Mouse (Mus musculus) liver, embryonic 12.5 days (tissue): ENCODE data around the gene Dusp8. TPM values are rescaled to one million over a fixed set of nuclear protein-coding genes. Genes with fewer than 3 reads are reported as not detected.
A peak's percentile ranks its signal among the peaks of the same experiment; 100 is the strongest.

Experiments
- ATAC-seq: fragments of 200-750 bp; cut with Nextera tagmentation; 2 replicates; pipeline ENCODE4 v1.8.0; 2017; ENCODE audit warnings: moderate number of reproducible peaks, mild to moderate bottlenecking, moderate library complexity
- H3K27ac ChIP-seq: fragments of 300-500 bp; sonication (generic); 2 replicates; pipeline ENCODE4 v1.5.1; 2016; ENCODE audit warnings: mild to moderate bottlenecking
- H3K27me3 ChIP-seq: fragments of 300-500 bp; sonication (generic); replicated peaks from 2 replicates; pipeline ENCODE4 v1.6.1; 2016; ENCODE audit warnings: mild to moderate bottlenecking, moderate library complexity
- H3K36me3 ChIP-seq: fragments of 300-500 bp; sonication (generic); 2 replicates; pipeline ENCODE4 v1.6.1; 2016; ENCODE audit warnings: mild to moderate bottlenecking, moderate library complexity
- H3K4me1 ChIP-seq: fragments of 300-500 bp; sonication (generic); 2 replicates; pipeline ENCODE4 v1.6.1; 2016
- H3K4me2 ChIP-seq: fragments of 300-500 bp; sonication (generic); 2 replicates; pipeline ENCODE4 v1.6.1; 2016; ENCODE audit warnings: mild to moderate bottlenecking, moderate library complexity
- H3K4me3 ChIP-seq: fragments of 300-500 bp; sonication (generic); 2 replicates; pipeline ENCODE4 v1.5.1; 2016; ENCODE audit warnings: mild to moderate bottlenecking, moderate library complexity
- H3K9ac ChIP-seq: fragments of 300-500 bp; sonication (generic); 2 replicates; pipeline ENCODE4 v1.6.1; 2016; ENCODE audit warnings: mild to moderate bottlenecking, moderate library complexity
- H3K9me3 ChIP-seq: fragments of 300-500 bp; sonication (generic); replicated peaks from 2 replicates; pipeline ENCODE4 v1.6.1; 2016; ENCODE audit warnings: mild to moderate bottlenecking, moderate library complexity
- WGBS: fragments of 180-500 bp; shearing (Covaris S2); methylation state at CpG from one replicate; pipeline ENCODE4 v1.1.7; 2016; ENCODE audit not compliant: insufficient replicate concordance; 5-methylcytosine and 5-hydroxymethylcytosine counted together
- polyA plus RNA-seq: library from polyadenylated mRNA; unstranded; fragments of >200 nt; fragmentation: Nextera tagmentation; extraction: Ambion mirVana; gene quantifications from 2 replicates; pipeline ENCODE4 v1.2.1, GENCODE M21; 2016

Dusp8 gene
- polyA plus RNA-seq, 1 experiment from 2014 or later = 7.4 TPM

DNA sequence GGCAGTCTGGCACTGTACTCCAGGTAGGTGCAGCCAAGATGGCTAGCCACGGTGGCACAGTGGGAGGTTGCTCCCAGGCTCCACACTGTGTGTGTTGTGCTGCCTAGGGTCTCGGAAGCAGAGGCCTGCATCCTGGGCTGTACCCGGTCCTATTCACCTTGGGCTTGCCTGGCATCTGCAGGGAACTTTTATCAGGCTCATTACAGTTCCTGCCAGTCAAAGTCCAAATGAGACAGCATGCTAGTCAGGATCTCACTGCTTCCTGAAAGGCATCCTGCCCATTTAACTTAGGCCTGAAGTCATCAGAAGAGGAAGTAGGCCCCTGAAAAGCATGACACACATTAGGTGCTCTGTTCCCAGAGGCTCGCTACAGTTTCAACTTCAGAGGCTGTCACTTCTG is 27.2 kb downstream of the Dusp8 start:
- H3K4me2 ChIP-seq = no peak overlapping the region
- no peak for ATAC-seq
- WGBS = 36% methylated on average over 4 of the region's 4 CpGs

GRCm38 (mm10) chr7:142060931-142061565 is 34.6 kb downstream of the Dusp8 start, which contains the start of gene Mob2:
TSS of gene Mob2 (minus strand) at chr7:142061065.
- under 1% methylated on average over 49 of the region's 49 CpGs for WGBS
- H3K4me1 ChIP-seq = peaks cover 52% of the 10 kb centered on the region
- H3K36me3 ChIP-seq = peaks cover 26% of the 10 kb centered on the region

More for the DNA sequence above, 27.2 kb downstream of the Dusp8 start:
- Histone ChIP-seq H3K36me3 (no peaks in the 10 kb centered on the region), H3K4me1 (peaks cover 5% of the 10 kb centered on the region; the same call in 1 of the 2 replicates), H3K9ac (no peak overlapping the region), H3K4me3 (no peak overlapping the region), H3K9me3 (no peaks in the 10 kb centered on the region), H3K27me3 (peaks cover 72% of the 10 kb centered on the region), H3K27ac (no peak overlapping the region)

DNA sequence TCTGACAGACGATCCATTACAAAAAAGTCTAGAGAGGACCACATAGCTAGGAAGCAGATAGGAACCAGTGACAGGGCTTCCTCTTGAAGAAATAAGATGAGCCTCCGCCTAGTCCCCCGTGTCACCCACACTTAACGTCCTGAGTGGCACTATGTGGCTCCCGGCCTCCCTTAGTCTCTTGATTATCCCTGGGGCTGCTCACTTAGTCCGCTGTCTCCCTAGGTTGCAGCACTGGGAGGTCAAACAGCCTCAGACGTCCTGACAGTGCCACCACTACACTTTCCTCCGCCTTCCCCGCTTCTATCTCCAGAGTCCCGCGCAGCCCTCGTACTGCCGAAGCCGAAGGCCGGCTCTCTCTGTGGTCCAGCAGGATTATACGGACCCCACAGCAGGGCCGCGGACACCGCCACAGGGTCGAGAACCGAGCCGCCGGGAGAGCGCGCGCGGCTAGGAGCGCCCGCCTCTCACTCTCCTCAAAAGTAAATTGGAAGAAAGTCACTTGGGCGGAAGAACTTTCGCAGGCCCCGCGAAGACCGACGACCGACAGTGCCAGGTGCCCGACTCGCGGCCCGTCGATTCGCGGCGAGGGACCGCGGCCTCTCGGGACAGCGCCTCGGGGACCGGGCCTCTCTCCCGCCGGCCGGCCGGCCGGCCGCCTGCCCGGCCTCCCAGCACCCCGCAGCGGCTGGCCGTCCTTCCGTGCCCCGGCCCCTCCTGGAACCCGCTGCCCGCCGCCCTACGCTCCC is 35.3 kb downstream of the Dusp8 start:
- Histone ChIP-seq H3K36me3 (peaks cover 33% of the 10 kb centered on the region), H3K9ac (peak overlapping the region; percentile 95), H3K9me3 (no peaks in the 10 kb centered on the region), H3K4me3 (peak overlapping the region; percentile 94), H3K27ac (peak overlapping the region; percentile 90), H3K4me1 (peaks cover 52% of the 10 kb centered on the region), H3K27me3 (peaks cover 12% of the 10 kb centered on the region; the same call in 1 of the 2 replicates), H3K4me2 (peak overlapping the region; percentile 83)
- ATAC-seq = peak; percentile 50
- under 1% methylated on average over 65 of the region's 66 CpGs for WGBS

More at GRCm38 (mm10) chr7:142060931-142061565, 34.6 kb downstream of the Dusp8 start, which contains the start of gene Mob2:
- Histone ChIP-seq H3K9ac (peak within 1 kb of the TSS; percentile 95), H3K27ac (peak within 1 kb of the TSS; percentile 90), H3K4me3 (peak within 1 kb of the TSS; percentile 94), H3K27me3 (peaks cover 19% of the 10 kb centered on the region), H3K4me2 (peak within 1 kb of the TSS; percentile 83), H3K9me3 (no peaks in the 10 kb centered on the region)
- ATAC-seq = peak; percentile 94

GRCm38 (mm10) chr7:142059024-142059423 is 36.6 kb downstream of the Dusp8 start:
- WGBS = 21% methylated on average over 2 of the region's 2 CpGs
- Histone ChIP-seq H3K4me1 (peaks cover 52% of the 10 kb centered on the region), H3K4me2 (peak overlapping the region; percentile 83), H3K9me3 (no peaks in the 10 kb centered on the region), H3K27ac (peak overlapping the region; percentile 90), H3K9ac (peak overlapping the region; percentile 95), H3K27me3 (0 out of 2 replicates have a peak, but pooled peaks cover 4% of the 10 kb centered on the region), H3K4me3 (peak overlapping the region; percentile 94), H3K36me3 (peaks cover 46% of the 10 kb centered on the region)
- peak; percentile 64 for ATAC-seq

- Histone ChIP-seq H3K9me3 (no peaks in the 10 kb centered on the region), H3K4me1 (peaks cover 49% of the 10 kb centered on the region), H3K36me3 (peaks cover 65% of the 10 kb centered on the region), H3K4me3 (no peak overlapping the region), H3K9ac (no peak overlapping the region), H3K27ac (peak overlapping the region; percentile 49; the same call in 1 of the 2 replicates), H3K27me3 (no peaks in the 10 kb centered on the region), H3K4me2 (peak overlapping the region; percentile 5; the same call in 1 of the 2 replicates)
- 83% methylated on average over 1 of the region's 1 CpGs for WGBS
- ATAC-seq = no peak
These were observed 38.5 kb downstream of the Dusp8 start for GRCm38 (mm10) chr7:142057121-142057520.

- peaks cover 69% of the 10 kb centered on the region for H3K36me3 ChIP-seq
- H3K4me1 ChIP-seq = peaks cover 44% of the 10 kb centered on the region
- no peak overlapping the region for H3K9ac ChIP-seq
- 0 out of 2 replicates have a peak overlapping the region, but pooled peaks have one; percentile 5 for H3K4me2 ChIP-seq
- no peaks in the 10 kb centered on the region for H3K27me3 ChIP-seq
- H3K27ac ChIP-seq = peak overlapping the region; percentile 49
- no peak for ATAC-seq
- WGBS = 83% methylated on average over 1 of the region's 1 CpGs
- no peak overlapping the region for H3K4me3 ChIP-seq
- H3K9me3 ChIP-seq = no peaks in the 10 kb centered on the region
These were observed 39.0 kb downstream of the Dusp8 start for GRCm38 (mm10) chr7:142056601-142057061.

DNA sequence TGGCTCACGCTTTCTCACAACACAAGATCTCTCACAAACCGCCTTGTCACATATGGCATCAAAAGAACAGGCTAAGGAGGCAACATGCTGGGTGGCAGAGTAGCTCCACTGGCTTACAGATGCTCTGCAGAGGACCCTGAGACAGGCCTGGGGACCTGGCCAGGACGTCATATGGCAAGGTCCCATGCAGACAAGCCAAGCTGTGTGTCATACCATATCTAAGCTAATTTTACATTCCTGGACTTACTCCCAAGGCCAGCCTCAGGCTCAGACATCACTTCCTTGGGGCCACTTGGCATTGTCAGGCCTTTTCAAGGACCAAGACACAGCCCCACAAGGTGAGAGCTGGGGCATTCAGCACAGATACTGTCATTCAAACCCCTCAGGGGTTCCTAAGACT is 40.2 kb downstream of the Dusp8 start:
- H3K4me3 ChIP-seq = no peak overlapping the region
- ATAC-seq = no peak
- no peak overlapping the region for H3K27ac ChIP-seq
- peaks cover 39% of the 10 kb centered on the region for H3K4me1 ChIP-seq
- no peak overlapping the region for H3K4me2 ChIP-seq
- H3K27me3 ChIP-seq = no peaks in the 10 kb centered on the region
- H3K36me3 ChIP-seq = peaks cover 79% of the 10 kb centered on the region
- WGBS = 86% methylated on average over 3 of the region's 3 CpGs
- H3K9me3 ChIP-seq = no peaks in the 10 kb centered on the region
- no peak overlapping the region for H3K9ac ChIP-seq

DNA sequence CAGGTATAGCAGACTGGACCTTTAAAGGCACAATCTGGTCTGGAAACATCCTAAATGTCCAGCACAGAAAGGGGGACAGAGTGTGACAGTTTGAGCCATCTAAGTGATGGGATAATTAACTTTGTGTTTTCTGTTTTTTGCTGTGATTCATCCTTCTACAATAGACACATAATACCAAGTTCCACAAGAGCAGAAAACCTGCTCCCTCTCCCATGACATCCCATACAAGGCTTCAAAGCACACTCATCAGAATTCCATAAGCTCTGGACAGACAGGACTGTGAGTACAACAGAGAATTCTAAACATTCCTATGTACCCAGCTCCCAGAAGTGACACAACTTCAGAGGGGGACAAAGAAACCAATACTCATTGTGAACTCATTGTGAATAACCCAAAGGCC is 45.1 kb downstream of the Dusp8 start:
- Histone ChIP-seq H3K27me3 (no peaks in the 10 kb centered on the region), H3K9ac (no peak overlapping the region), H3K36me3 (peaks cover 72% of the 10 kb centered on the region), H3K4me2 (no peak overlapping the region), H3K9me3 (no peaks in the 10 kb centered on the region), H3K4me3 (no peak overlapping the region), H3K4me1 (0 out of 2 replicates have a peak, but pooled peaks cover 6% of the 10 kb centered on the region), H3K27ac (no peak overlapping the region)
- ATAC-seq = no peak

DNA sequence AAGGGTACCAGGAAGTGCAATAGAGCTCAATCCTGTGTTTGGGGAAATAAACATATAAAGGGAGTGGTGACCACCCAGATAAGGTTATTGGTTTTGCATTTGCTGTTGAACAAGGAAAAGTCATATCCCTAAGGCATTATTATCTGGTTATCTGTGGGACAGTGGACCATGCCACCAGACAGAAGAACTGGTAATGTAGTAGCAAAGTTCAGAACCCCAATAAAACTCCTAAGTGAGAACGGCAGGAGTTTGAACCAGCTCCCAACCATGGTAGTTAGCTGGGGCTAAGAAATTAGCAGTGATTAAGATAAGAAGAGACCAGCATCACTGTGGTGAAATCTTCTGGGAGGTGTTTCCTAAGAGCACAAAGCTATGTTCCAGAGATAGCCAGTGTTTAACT is 49.7 kb downstream of the Dusp8 start:
- no peaks in the 10 kb centered on the region for H3K9me3 ChIP-seq
- no peak overlapping the region for H3K4me3 ChIP-seq
- H3K36me3 ChIP-seq = peaks cover 35% of the 10 kb centered on the region
- no peak overlapping the region for H3K4me2 ChIP-seq
- 74% methylated on average over 1 of the region's 1 CpGs for WGBS
- H3K9ac ChIP-seq = no peak overlapping the region
- H3K27me3 ChIP-seq = no peaks in the 10 kb centered on the region
- H3K27ac ChIP-seq = no peak overlapping the region
- 0 out of 2 replicates have a peak, but pooled peaks cover 13% of the 10 kb centered on the region for H3K4me1 ChIP-seq
- no peak for ATAC-seq

GRCm38 (mm10) chr7:142045344-142045743 is 50.3 kb downstream of the Dusp8 start:
- Histone ChIP-seq H3K27ac (no peak overlapping the region), H3K9ac (no peak overlapping the region), H3K4me1 (peaks cover 14% of the 10 kb centered on the region), H3K9me3 (no peaks in the 10 kb centered on the region), H3K4me3 (no peak overlapping the region), H3K4me2 (no peak overlapping the region), H3K36me3 (peaks cover 32% of the 10 kb centered on the region), H3K27me3 (no peaks in the 10 kb centered on the region)
- WGBS = 75% methylated on average over 2 of the region's 2 CpGs
- ATAC-seq = no peak

DNA sequence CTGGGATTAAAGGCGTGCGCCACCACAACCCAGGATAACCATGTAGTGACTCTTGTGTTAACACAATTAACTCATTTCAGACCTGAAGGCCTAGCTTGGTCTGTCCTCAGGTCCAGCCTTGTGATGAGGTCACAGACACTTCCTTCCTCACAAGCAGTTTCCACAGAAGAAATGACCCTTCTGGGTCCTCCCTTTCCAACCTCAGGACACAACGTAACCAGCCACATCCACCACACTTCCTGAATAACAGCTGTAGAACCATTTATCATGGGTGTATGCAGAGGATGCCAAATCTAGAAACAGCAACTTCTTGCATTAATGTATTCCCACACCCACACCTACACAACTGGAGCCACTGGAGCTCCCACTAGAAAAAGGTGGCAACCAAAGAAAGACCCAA is 54.9 kb downstream of the Dusp8 start:
- Histone ChIP-seq H3K36me3 (peaks cover 23% of the 10 kb centered on the region; the same call in 1 of the 2 replicates), H3K4me1 (peaks cover 15% of the 10 kb centered on the region), H3K9me3 (no peaks in the 10 kb centered on the region), H3K4me3 (no peak overlapping the region), H3K27ac (no peak overlapping the region), H3K4me2 (no peak overlapping the region), H3K9ac (no peak overlapping the region), H3K27me3 (no peaks in the 10 kb centered on the region)
- 87% methylated on average over 3 of the region's 3 CpGs for WGBS
- no peak for ATAC-seq
